Mouse (Mus musculus): ENCODE measurements around the gene Lpar4. TPM values are rescaled to one million over a fixed set of nuclear protein-coding genes. Genes with fewer than 3 reads are reported as not detected.

Gene Lpar4
- 1 to 10 TPM in 1 of 2 experiments, under 1 TPM in 1; 0.06 to 1.4 TPM for polyA plus RNA-seq (2012; fragmentation: generic; extraction: Trizol)

GRCm38 (mm10) chrX:106920175-106920827 is at the start of gene Lpar4:
TSS of gene Lpar4 (plus strand) at chrX:106920625.

Other genes with a start within 250 kb of the Lpar4 start
- gene Rtl3, start 80.0 kb upstream of the Lpar4 start, polyA plus RNA-seq (2012; fragmentation: generic; extraction: Trizol): 1 to 10 TPM in 1 of 2 experiments, not detected in 1; 1.7 TPM
- not detected for gene P2ry10, start 167.9 kb downstream of the Lpar4 start, polyA plus RNA-seq (2012; fragmentation: generic; extraction: Trizol)
- gene P2ry10b, start 228.3 kb downstream of the Lpar4 start, polyA plus RNA-seq (2012; fragmentation: generic; extraction: Trizol): under 1 TPM; 0.08 to 0.77 TPM